Mouse (Mus musculus): ENCODE results near the gene Dtnbp1.

GRCm38 (mm10) chr13:44903416-44903815 is 98.5 kb downstream of the Dtnbp1 start:
- TF ChIP-seq CTCF (IDR thresholded peaks at IDR 0.05; ENCODE audit: insufficient read depth, low read depth, low read length): no peak
- no peak for TF ChIP-seq POLR2A (IDR thresholded peaks at IDR 0.05; ENCODE audit: insufficient read depth, low read depth, low read length)

Measured in olfactory bulb, adult 2 months (tissue).